Mouse (Mus musculus): ENCODE data around the gene Ppp4r4.
A peak's percentile ranks its signal among the peaks of the same experiment; 100 is the strongest.

DNA sequence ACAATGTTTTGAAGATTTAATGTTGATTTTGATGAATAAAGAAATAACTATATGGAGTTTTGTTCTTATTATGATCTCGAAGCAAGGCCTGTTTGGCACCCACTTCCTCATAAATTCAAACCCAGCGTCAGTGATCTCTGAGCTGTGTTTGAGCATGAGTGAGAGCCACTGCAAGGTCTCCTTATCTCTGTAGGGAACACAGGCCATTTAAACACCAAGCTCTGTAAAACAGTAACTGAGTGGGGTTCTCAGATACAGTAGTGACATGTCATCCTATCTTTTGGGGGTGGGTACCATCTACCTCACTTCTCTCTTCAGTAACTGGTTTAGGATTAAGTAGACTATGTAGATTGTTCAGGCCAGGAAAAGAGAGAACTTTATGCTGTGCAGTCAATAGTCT, 20.4 kb downstream of the Ppp4r4 start:
- TF ChIP-seq ELF1 (IDR thresholded peaks at IDR 0.05; ENCODE audit: low read depth, low read length) = no peak
- TF ChIP-seq POLR2A (IDR thresholded peaks at IDR 0.05; ENCODE audit: control insufficient read depth in 1 of 2, insufficient read depth in 1 of 2, low read depth in 1 of 2, low read length in 2 of 2, poor library complexity in 1 of 2) = no peak
- no peak for TF ChIP-seq RCOR1 (IDR thresholded peaks at IDR 0.05; ENCODE audit: low read depth, low read length)
- TF ChIP-seq E2F4 (IDR thresholded peaks at IDR 0.05; ENCODE audit: borderline replicate concordance, low read depth, low read length) = no peak
- peak; percentile 72 for TF ChIP-seq GATA1 (IDR thresholded peaks at IDR 0.05; ENCODE audit: low read depth, low read length)
- no peak for TF ChIP-seq MXI1 (IDR thresholded peaks at IDR 0.05; ENCODE audit: low read depth, low read length)
- TF ChIP-seq CTCF (IDR thresholded peaks at IDR 0.05 in 2 of 3, conservative IDR thresholded peaks at IDR 0.05 in 1 of 3; ENCODE audit: control insufficient read depth in 1 of 3, insufficient read depth in 1 of 3, low read depth in 2 of 3, low read length in 3 of 3, poor library complexity in 1 of 3, severe bottlenecking in 1 of 3) = no peak
- no peak for TF ChIP-seq CHD1 (IDR thresholded peaks at IDR 0.05; ENCODE audit: low read depth, low read length)

Data from MEL (cell line).